Comparison of ENCODE assay signal across 20 mouse cellular contexts in genomic region chr11:16670282-16670681, GRCm38 (mm10).
"Had no signal": no experiment of that assay in that cellular context is flagged by ENCODE, and none has a peak within 500 bp of the region (broad histone marks: within the 10 kb centered on the region; RNA-seq: fewer than 3 reads in every experiment).

No protein-coding gene starts in this region.

- ATAC-seq: intestine, postnatal 0 days; liver, postnatal 0 days; lung, postnatal 0 days; midbrain, embryonic 15.5 days had no signal

- DNase-seq: kidney, adult 2 months; kidney, postnatal 25 days; liver, postnatal 0 days; lung, embryonic 14.5 days; retina, postnatal 1 day; right cerebral cortex, postnatal 25 days; thymus, adult 2 months; thymus, postnatal 14 days; thymus, postnatal 4 days had no signal

- H3K27ac ChIP-seq: kidney, postnatal 0 days; limb, embryonic 12.5 days; limb, embryonic 15.5 days; liver, embryonic 14.5 days; midbrain, embryonic 12.5 days; midbrain, embryonic 15.5 days; neural tube, embryonic 13.5 days; stomach, postnatal 0 days had no signal

- H3K4me3 ChIP-seq: limb, embryonic 12.5 days; limb, embryonic 15.5 days; midbrain, embryonic 12.5 days; midbrain, embryonic 15.5 days; myocyte; neural tube, embryonic 13.5 days had no signal

- H3K4me1 ChIP-seq: limb, embryonic 12.5 days; limb, embryonic 15.5 days; midbrain, embryonic 12.5 days; midbrain, embryonic 15.5 days; neural tube, embryonic 13.5 days had no signal
